Mouse (Mus musculus): ENCODE results near the gene Pbld2. TPM values are rescaled to one million over a fixed set of nuclear protein-coding genes. Genes with fewer than 3 reads are reported as not detected.

Gene Pbld2
- total and polyA plus RNA-seq, 3 experiments = 0.19 to 0.72 (median 0.26) TPM

DNA sequence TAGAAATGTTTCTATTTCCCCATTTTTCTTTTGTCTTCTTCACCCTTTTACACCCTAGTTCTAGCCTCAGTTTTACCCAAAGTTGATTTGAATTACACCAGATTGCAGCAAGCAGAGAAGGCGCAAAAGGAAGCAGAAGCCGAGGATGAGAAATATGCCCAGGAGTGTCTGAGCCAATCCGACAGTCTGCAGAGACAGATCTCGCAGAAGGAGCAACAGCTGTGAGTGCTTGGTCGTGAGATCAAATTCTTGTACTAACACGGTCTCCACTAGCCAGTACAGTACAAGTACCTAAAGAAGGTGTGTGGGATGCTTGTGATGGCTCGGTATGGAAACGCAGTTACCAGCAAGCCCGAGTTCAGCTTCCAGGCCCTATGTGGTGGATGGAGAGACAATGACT, 19.6 kb upstream of the Pbld2 start:
- H3K9me3 ChIP-seq (replicated peaks; ENCODE audit: low read length) = no peaks in the 10 kb centered on the region
- dilution Hi-C loops (cut with MboI; ENCODE audit: extremely low pct_ligation_motif_present, extremely low pct_unique_long_range_greater_than_20kb, low sequenced_read_pairs) = no loop called here
- in situ Hi-C loops (cut with MboI; ENCODE audit: low pct_ligation_motif_present, low pct_unique_long_range_greater_than_20kb, low sequenced_read_pairs) = no loop called here

DNA sequence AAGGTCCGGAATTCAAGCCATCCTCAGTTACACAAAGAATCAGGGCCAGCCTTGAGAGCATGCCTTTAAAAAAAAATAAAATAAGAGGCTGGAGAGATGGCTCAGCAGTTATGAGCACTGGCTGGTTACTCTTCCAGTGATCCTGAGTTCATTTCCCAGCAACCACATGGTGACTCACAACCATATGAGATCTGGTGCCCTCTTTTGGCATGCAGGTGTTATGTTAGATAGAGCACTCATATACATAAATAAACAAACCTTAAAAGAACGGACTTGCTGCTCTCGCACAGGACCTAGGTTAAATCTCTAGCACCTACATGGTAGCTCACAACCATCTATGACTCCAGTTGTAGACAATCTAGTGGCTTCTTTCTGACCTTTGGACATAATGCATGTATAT, 15.9 kb upstream of the Pbld2 start:
- dilution Hi-C loops (cut with MboI; ENCODE audit: extremely low pct_ligation_motif_present, extremely low pct_unique_long_range_greater_than_20kb, low sequenced_read_pairs) = no loop called here
- in situ Hi-C loops (cut with MboI; ENCODE audit: low pct_ligation_motif_present, low pct_unique_long_range_greater_than_20kb, low sequenced_read_pairs) = no loop called here
- Histone ChIP-seq H3K36me3 (replicated peaks in 1 of 2; ENCODE audit: control insufficient read depth in 1 of 2, insufficient read depth in 1 of 2, low read length in 1 of 2) (peaks cover 60 to 94% of the 10 kb centered on the region in 2 experiments), H3K79me2 (replicated peaks; ENCODE audit: control insufficient read depth, extremely low read depth, insufficient read depth, poor library complexity, severe bottlenecking) (no peaks in the 10 kb centered on the region), H3K27ac (ENCODE audit: insufficient read depth, low read depth) (no peak overlapping the region), H3K27me3 (replicated peaks) (no peaks in the 10 kb centered on the region), H3K9ac (ENCODE audit: insufficient read depth, low read depth) (no peak overlapping the region), H3K4me1 (ENCODE audit: control insufficient read depth in 1 of 2, insufficient read depth in 2 of 2) (peaks cover 0 to 9% of the 10 kb centered on the region in 2 experiments; a peak in 1 of 4 replicates), H3K4me3 (replicated peaks in 1 of 3; ENCODE audit: low read depth in 2 of 3, low read length in 2 of 3, poor library complexity in 1 of 3) (no peak overlapping the region), H3K9me3 (replicated peaks; ENCODE audit: low read length) (no peaks in the 10 kb centered on the region), H3K4me2 (ENCODE audit: insufficient read depth, low read depth, poor library complexity, severe bottlenecking) (no peak overlapping the region)
- no peak for DNase-seq (ENCODE audit: extremely low read depth)
- TF ChIP-seq TCF12 (IDR thresholded peaks at IDR 0.05; ENCODE audit: low read depth, low read length) = no peak
- TF ChIP-seq USF2 (conservative IDR thresholded peaks at IDR 0.05; ENCODE audit: low read depth, low read length) = no peak
- TF ChIP-seq USF1 (IDR thresholded peaks at IDR 0.05; ENCODE audit: low read depth, low read length) = no peak
- TF ChIP-seq IRF4 (IDR thresholded peaks at IDR 0.05; ENCODE audit: low read depth, low read length) = no peak
- no peak for TF ChIP-seq ZNF384 (IDR thresholded peaks at IDR 0.05; ENCODE audit: low read depth, low read length)
- TF ChIP-seq EP300 (IDR thresholded peaks at IDR 0.05; ENCODE audit: low read length) = no peak
- TF ChIP-seq E2F4 (IDR thresholded peaks at IDR 0.05; ENCODE audit: insufficient replicate concordance, low read depth, low read length) = no peak

More for the DNA sequence above, 19.6 kb upstream of the Pbld2 start:
- Histone ChIP-seq H3K36me3 (replicated peaks in 1 of 2; ENCODE audit: control insufficient read depth in 1 of 2, insufficient read depth in 1 of 2, low read length in 1 of 2) (peaks cover 68 to 95% of the 10 kb centered on the region in 2 experiments), H3K4me2 (ENCODE audit: insufficient read depth, low read depth, poor library complexity, severe bottlenecking) (no peak overlapping the region), H3K79me2 (replicated peaks; ENCODE audit: control insufficient read depth, extremely low read depth, insufficient read depth, poor library complexity, severe bottlenecking) (no peaks in the 10 kb centered on the region), H3K4me1 (ENCODE audit: control insufficient read depth in 1 of 2, insufficient read depth in 2 of 2) (peaks cover 0 to 9% of the 10 kb centered on the region in 2 experiments; a peak in 1 of 4 replicates), H3K27me3 (replicated peaks) (no peaks in the 10 kb centered on the region), H3K9ac (ENCODE audit: insufficient read depth, low read depth) (no peak overlapping the region), H3K27ac (ENCODE audit: insufficient read depth, low read depth) (no peak overlapping the region), H3K4me3 (replicated peaks in 1 of 3; ENCODE audit: low read depth in 2 of 3, low read length in 2 of 3, poor library complexity in 1 of 3) (no peak overlapping the region)
- TF ChIP-seq IRF4 (IDR thresholded peaks at IDR 0.05; ENCODE audit: low read depth, low read length) (no peak), USF2 (conservative IDR thresholded peaks at IDR 0.05; ENCODE audit: low read depth, low read length) (no peak), TCF12 (IDR thresholded peaks at IDR 0.05; ENCODE audit: low read depth, low read length) (no peak), ETS1 (conservative IDR thresholded peaks at IDR 0.05; ENCODE audit: low read depth, low read length) (no peak), UBTF (IDR thresholded peaks at IDR 0.05; ENCODE audit: low read depth, low read length) (no peak), EP300 (IDR thresholded peaks at IDR 0.05; ENCODE audit: low read length) (no peak), CHD1 (IDR thresholded peaks at IDR 0.05; ENCODE audit: low read depth, low read length) (no peak), MXI1 (IDR thresholded peaks at IDR 0.05; ENCODE audit: low read depth, low read length) (no peak), E2F4 (IDR thresholded peaks at IDR 0.05; ENCODE audit: insufficient replicate concordance, low read depth, low read length) (no peak), ELF1 (IDR thresholded peaks at IDR 0.05; ENCODE audit: low read depth, low read length) (no peak), ZNF384 (IDR thresholded peaks at IDR 0.05; ENCODE audit: low read depth, low read length) (no peak), NRF1 (IDR thresholded peaks at IDR 0.05; ENCODE audit: low read depth, low read length) (no peak), GABPA (IDR thresholded peaks at IDR 0.05; ENCODE audit: insufficient replicate concordance, low read depth, low read length) (no peak), MEF2A (IDR thresholded peaks at IDR 0.05; ENCODE audit: borderline replicate concordance, low read depth, low read length) (no peak), MAX (IDR thresholded peaks at IDR 0.05; ENCODE audit: low read length) (no peak)
- DNase-seq (ENCODE audit: extremely low read depth) = no peak

Data from CH12.LX (cell line).